Mouse (Mus musculus) c-Kit-positive CD71-positive TER-119-negative erythroid progenitor cells, embryonic 14.5 days (primary cell): ENCODE data around the gene Srpk1.

Source experiments
- DNase-seq: peaks from one replicate; pipeline ENCODE4 v3.0.0-alpha.2; 2013; ENCODE audit warnings: low read depth

The Srpk1 gene

GRCm38 (mm10) chr17:28622300-28622759 lies at the start of gene Srpk1:
Srpk1 (minus strand) TSS chr17:28622709.
- peak; percentile 74 for DNase-seq

GRCm38 (mm10) chr17:28659564-28659963 lies 37.1 kb upstream of the Srpk1 start:
- no peak for DNase-seq

- peak; percentile 5 for DNase-seq
Measured at GRCm38 (mm10) chr17:28657936-28658335, 35.4 kb upstream of the Srpk1 start.

- no peak for DNase-seq
Measured at GRCm38 (mm10) chr17:28650268-28650667, 27.8 kb upstream of the Srpk1 start.

GRCm38 (mm10) chr17:28648607-28649370 lies 26.3 kb upstream of the Srpk1 start:
- DNase-seq, result peak; percentile 23

GRCm38 (mm10) chr17:28646221-28646620 lies 23.7 kb upstream of the Srpk1 start:
- no peak for DNase-seq

GRCm38 (mm10) chr17:28644112-28644511 lies 21.6 kb upstream of the Srpk1 start:
- no peak for DNase-seq

- DNase-seq, result no peak
Measured at GRCm38 (mm10) chr17:28643697-28644096, 21.2 kb upstream of the Srpk1 start.

GRCm38 (mm10) chr17:28640113-28640512 lies 17.6 kb upstream of the Srpk1 start:
- DNase-seq, result no peak

- DNase-seq, result no peak
Measured at GRCm38 (mm10) chr17:28637711-28638690, 15.5 kb upstream of the Srpk1 start.

GRCm38 (mm10) chr17:28635842-28636241 lies 13.3 kb upstream of the Srpk1 start:
- no peak for DNase-seq

GRCm38 (mm10) chr17:28629125-28629524 lies 6.6 kb upstream of the Srpk1 start:
- no peak for DNase-seq

- DNase-seq, result no peak
Measured at GRCm38 (mm10) chr17:28628248-28629124, 6.0 kb upstream of the Srpk1 start.

- no peak for DNase-seq
Measured at GRCm38 (mm10) chr17:28626937-28627336, 4.4 kb upstream of the Srpk1 start.

- DNase-seq, result no peak
Measured at GRCm38 (mm10) chr17:28625327-28625726, 2.8 kb upstream of the Srpk1 start.

- no peak for DNase-seq
Measured at GRCm38 (mm10) chr17:28624841-28625240, 2.3 kb upstream of the Srpk1 start.

GRCm38 (mm10) chr17:28621381-28622299 lies 869 bp downstream of the Srpk1 start:
- no peak for DNase-seq

- DNase-seq, result no peak
Measured at GRCm38 (mm10) chr17:28618775-28619174, 3.7 kb downstream of the Srpk1 start.

- no peak for DNase-seq
Measured at GRCm38 (mm10) chr17:28618124-28618523, 4.4 kb downstream of the Srpk1 start.

- no peak for DNase-seq
Measured at GRCm38 (mm10) chr17:28617636-28618035, 4.9 kb downstream of the Srpk1 start.

- no peak for DNase-seq
Measured at GRCm38 (mm10) chr17:28615332-28615731, 7.2 kb downstream of the Srpk1 start.
